Mouse (Mus musculus) CD4-positive, CD25-positive, alpha-beta regulatory T cell, adult 4 months (primary cell): Measurements from ENCODE around the gene Ufsp1. TPM values are rescaled to one million over a fixed set of nuclear protein-coding genes. Genes with fewer than 3 reads are reported as not detected.
"Not testable (repeated sequence)": the region's sequence is repeated elsewhere in the genome, so short reads cannot be mapped to it uniquely, and the experiment has no call there.

Experiments used
- ATAC-seq: one replicate; pipeline ENCODE4 v1.8.0; 2017
- polyA plus RNA-seq, 2 experiments: library from polyadenylated mRNA; unstranded; fragments of 100-300 nt; shearing (Covaris generic); gene quantifications; one replicate each; pipeline ENCODE4 v1.2.1; 2017

The Ufsp1 gene
- polyA plus RNA-seq: 1 to 10 TPM in 1 of 2 experiments, under 1 TPM in 1; 0.65 to 1.3 TPM

DNA sequence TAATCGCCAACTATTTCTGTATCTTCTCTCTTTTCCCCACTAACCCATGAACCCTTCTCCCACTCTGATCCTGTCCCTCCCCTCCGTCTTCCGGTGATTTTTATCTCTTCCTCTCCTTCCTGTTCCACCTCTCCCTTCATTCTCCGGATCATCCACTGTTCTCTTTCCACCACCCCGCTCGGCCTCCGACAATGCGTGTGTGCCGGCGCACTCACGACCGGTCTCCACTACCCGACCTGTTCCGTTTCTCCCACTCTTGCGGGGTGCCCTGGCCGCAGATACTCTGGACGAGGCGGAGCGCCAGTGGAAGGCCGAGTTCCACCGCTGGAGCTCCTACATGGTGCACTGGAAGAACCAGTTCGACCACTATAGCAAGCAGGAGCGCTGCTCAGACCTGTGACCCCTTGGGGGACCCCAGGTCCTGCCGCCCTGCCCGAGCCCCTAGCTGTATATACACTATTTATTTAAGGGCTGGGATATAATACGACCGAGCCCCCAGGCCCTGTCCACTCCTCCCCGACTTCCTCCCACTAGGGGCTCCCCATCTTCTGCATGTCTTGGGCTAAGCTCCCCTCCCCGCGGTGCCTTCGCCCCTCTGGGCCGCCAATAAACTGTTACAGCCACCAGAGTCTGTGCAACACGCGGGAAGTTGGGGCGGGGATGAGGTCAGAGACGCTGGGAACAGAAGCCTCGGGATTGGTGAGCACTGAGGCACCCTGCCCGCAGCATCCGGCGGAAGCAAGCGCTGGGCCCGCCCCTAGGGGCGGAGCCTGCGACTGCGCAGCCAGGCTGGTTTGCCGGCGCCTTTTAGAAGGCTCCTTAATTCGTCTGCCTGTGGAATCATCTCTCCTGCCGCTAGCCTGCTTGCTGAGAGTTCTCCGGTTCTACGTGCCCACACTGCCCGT, at the start of gene Ufsp1:
Gene Ufsp1 (plus strand): TSS at position 791 of the 905 bp plus-strand sequence.
- peak; percentile 96 for ATAC-seq

GRCm38 (mm10) chr5:137263897-137264720, 30.3 kb upstream of the Ufsp1 start:
- ATAC-seq: no peak

GRCm38 (mm10) chr5:137264787-137265186, 29.6 kb upstream of the Ufsp1 start:
- ATAC-seq: no peak

- ATAC-seq: peak; percentile 77
Observed at GRCm38 (mm10) chr5:137268131-137268910, 26.1 kb upstream of the Ufsp1 start.

DNA sequence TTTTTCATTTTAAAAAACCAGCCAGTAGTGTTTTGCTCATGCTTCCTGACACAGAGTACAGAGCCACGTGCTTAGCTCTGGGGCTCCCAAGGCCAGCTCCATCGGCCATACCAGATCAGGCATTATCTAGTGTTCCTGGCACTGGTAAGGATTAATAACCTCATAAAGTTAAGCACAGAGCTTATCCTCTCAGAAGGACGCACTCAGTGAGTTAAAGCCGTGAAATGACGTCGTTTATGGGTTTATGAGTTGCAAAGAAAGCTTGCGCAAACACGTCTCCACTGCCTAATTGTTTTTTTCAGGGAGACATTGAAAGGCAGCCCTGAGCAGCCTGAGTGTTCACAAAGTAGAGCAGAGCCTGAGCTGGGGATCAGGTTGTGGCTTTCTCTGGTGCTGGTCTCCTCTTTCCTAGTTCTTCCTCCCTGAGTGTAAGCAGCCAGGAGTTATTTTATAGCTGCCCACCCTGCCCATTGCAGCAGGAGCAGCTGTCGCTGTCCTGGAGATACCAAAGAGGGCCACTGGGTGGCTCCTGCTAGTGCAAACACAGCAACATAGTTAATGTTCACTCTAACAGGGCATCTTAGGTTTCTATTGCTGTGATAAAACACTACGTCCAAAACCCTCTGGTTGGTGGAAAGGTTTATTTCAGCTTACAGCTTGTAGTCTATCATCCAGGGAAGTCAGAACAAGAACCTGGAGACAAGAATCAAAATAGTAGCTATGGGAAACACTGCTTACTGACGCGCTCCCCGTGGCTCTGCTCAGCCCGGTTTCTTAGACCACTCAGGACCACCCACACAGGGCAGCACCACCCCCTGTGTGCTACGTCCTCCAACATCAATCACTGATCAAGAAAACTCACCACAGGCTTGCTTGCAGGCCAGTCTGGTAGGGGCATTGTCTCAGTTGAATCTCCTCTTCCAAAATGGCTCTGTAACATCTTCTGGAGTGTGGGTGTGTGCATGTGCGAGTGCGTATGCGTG, 16.8 kb upstream of the Ufsp1 start:
- no peak for ATAC-seq

DNA sequence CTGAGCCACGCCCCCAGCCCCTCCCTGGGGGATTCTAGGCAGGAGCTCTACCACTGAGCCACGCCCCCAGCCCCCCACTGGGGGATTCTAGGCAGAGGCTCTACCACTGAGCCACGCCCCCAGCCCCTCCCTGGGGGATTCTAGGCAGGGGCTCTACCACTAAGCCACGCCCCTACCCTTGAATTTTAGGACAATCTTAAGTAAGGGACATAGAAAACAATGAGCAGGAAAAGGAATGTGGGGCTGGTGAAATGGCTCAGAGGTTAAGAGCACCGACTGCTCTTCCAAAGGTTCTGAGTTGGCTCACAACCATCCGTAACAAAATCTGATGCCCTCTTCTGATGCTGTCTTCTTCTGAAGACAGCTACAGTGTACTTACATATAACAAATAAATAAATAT, 10.0 kb upstream of the Ufsp1 start:
- ATAC-seq: not testable (repeated sequence)

GRCm38 (mm10) chr5:137285045-137285444, 9.4 kb upstream of the Ufsp1 start:
- ATAC-seq: no peak

GRCm38 (mm10) chr5:137285986-137286385, 8.4 kb upstream of the Ufsp1 start:
- ATAC-seq: no peak

DNA sequence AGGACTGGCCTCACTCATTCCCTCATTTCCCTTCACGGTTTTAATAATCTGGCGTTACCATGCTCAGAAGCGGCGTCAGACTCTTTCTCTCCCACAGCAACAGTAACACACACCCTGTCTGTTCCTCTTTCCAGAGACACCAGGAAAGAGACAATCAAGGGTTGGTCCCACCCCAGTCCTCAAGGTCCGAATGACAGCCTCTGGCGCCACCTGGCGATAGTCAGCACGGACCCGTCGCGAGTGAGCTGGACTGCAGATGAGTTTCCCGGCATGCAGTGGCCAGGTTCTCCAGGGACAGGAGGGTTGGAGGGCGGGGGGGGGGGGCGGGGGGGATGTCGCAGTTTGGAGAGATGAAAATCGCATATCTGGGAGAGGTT, 7.8 kb upstream of the Ufsp1 start:
- ATAC-seq: peak; percentile 36

GRCm38 (mm10) chr5:137287032-137287952, 7.1 kb upstream of the Ufsp1 start, which contains the start of gene Ache:
Gene Ache (plus strand): TSS chr5:137287519.
- ATAC-seq: peak; percentile 36

GRCm38 (mm10) chr5:137287953-137288743, 6.3 kb upstream of the Ufsp1 start:
- ATAC-seq: no peak

- no peak for ATAC-seq
Observed at GRCm38 (mm10) chr5:137288999-137289470, 5.4 kb upstream of the Ufsp1 start.

- no peak for ATAC-seq
Observed at GRCm38 (mm10) chr5:137289591-137290365, 4.7 kb upstream of the Ufsp1 start.

DNA sequence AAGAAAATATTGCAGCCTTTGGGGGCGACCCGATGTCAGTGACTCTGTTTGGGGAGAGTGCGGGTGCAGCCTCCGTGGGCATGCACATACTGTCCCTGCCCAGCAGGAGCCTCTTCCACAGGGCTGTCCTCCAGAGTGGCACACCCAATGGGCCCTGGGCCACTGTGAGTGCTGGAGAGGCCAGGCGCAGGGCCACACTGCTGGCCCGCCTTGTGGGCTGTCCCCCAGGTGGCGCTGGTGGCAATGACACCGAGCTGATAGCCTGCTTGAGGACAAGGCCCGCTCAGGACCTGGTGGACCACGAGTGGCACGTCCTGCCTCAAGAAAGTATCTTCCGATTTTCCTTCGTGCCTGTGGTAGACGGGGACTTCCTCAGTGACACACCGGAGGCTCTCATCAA, 3.8 kb upstream of the Ufsp1 start:
- no peak for ATAC-seq

- ATAC-seq: no peak
Observed at GRCm38 (mm10) chr5:137291381-137291926, 3.0 kb upstream of the Ufsp1 start.

DNA sequence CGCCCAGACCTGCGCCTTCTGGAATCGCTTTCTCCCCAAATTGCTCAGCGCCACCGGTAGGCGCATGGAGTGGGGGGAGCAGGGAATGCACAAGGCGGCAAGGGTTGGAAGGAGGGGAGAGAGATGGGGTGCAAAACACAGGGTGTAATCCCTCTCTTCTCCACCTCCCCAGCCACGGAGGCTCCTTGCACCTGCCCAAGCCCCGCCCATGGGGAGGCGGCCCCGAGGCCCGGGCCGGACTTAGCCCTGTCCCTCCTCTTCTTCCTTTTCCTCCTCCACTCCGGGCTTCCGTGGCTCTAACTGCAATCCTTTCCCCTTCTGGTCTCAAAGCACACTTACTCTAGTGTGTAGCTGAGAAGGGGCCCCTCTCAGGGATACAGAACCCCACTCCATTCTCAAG, 1.1 kb upstream of the Ufsp1 start:
- ATAC-seq: peak; percentile 22

DNA sequence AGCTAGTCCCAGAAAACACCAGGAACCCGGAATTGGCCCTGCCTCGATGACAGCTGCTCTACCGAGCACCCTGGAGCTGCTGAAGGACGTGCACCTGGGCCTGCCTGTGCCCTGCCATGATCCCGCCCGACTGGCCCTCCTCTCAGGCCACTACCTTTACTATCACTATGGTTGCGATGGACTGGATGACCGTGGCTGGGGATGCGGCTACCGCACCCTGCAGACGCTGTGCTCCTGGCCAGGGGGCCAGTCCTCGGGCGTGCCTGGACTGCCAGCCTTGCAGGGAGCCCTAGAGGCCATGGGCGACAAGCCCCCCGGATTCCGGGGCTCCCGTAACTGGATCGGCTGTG, 290 bp downstream of the Ufsp1 start:
- ATAC-seq: peak; percentile 24

GRCm38 (mm10) chr5:137295296-137295695, 867 bp downstream of the Ufsp1 start:
- ATAC-seq: no peak
